7 mouse cellular contexts compared by ENCODE assay signal in the genomic region with DNA sequence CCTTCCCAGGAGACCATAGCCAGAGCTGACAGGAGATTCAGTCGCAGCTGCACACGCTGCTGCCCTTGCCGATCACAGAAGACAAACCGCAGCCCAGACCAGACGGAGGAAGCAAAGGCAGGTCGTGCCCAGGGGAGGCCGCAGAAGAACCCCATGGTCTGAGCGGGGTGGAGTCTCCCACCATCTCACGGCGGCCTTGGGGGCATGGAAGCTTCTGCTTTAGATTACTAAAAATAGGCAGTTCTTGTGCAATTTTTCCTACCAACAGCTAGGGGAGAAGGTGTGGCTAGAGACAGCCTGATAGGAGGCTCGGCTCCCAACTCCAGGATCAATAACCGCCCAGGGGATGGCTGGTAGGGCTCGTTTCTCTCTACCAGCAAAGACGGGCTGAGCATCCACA. TPM values are rescaled to one million over a fixed set of nuclear protein-coding genes. Genes with fewer than 3 reads are reported as not detected.
A peak's percentile ranks its signal among the peaks of the same experiment; 100 is the strongest.
DNase-seq lines count a peak whose midpoint lies in the region; ATAC-seq and TF ChIP-seq lines count a peak whose summit lies in the region.

No protein-coding gene starts in this region.

- H3K9ac ChIP-seq in kidney, postnatal 0 days (ENCODE audit: low read depth, low read length): 0 out of 2 replicates have a peak overlapping the region, but pooled peaks have one; percentile 18

- no peaks in the 10 kb centered on the region for H3K9me3 ChIP-seq in kidney, postnatal 0 days (replicated peaks; ENCODE audit: low read length)

- no peak for ATAC-seq in kidney, postnatal 0 days (replicated peaks; ENCODE audit: low FRiP score, low read depth)
- peak; percentile 76 for ATAC-seq in granulocyte monocyte progenitor cell, adult 5-6 weeks (replicated peaks; ENCODE audit: poor library complexity, severe bottlenecking)
- peak; percentile 81 for ATAC-seq in megakaryocyte, adult 5-6 weeks (ENCODE audit: poor library complexity, severe bottlenecking)

- H3K27me3 ChIP-seq in kidney, postnatal 0 days (ENCODE audit: insufficient read depth, low read length): no peaks in the 10 kb centered on the region
- H3K27me3 ChIP-seq in thymus, adult 2 months (ENCODE audit: control insufficient read depth, insufficient read depth, low read length): no peaks in the 10 kb centered on the region

- H3K4me1 ChIP-seq in kidney, postnatal 0 days (replicated peaks; ENCODE audit: insufficient read depth, low read length): peaks cover 31% of the 10 kb centered on the region
- H3K4me1 ChIP-seq in bone marrow, adult 2 months (ENCODE audit: control insufficient read depth, insufficient read depth, low read length): peaks cover 3% of the 10 kb centered on the region; the same call in 1 of the 2 replicates
- H3K4me1 ChIP-seq in thymus, adult 2 months (replicated peaks; ENCODE audit: control insufficient read depth, insufficient read depth, low read length): peaks cover 37% of the 10 kb centered on the region

- 62% methylated on average over 14 of the region's 14 CpGs for WGBS in kidney, postnatal 0 days
- WGBS in bone marrow, adult 2 months: 10% methylated on average over 14 of the region's 14 CpGs
- 20% methylated on average over 14 of the region's 14 CpGs for WGBS in thymus, adult 2 months

- peak overlapping the region; percentile 11; the same call in 1 of the 2 replicates for H3K4me2 ChIP-seq in kidney, postnatal 0 days (ENCODE audit: low read length)

- H3K4me3 ChIP-seq in kidney, postnatal 0 days (replicated peaks; ENCODE audit: low read depth, low read length): no peak overlapping the region
- peak overlapping the region; percentile 10 for H3K4me3 ChIP-seq in bone marrow, adult 2 months (replicated peaks; ENCODE audit: control insufficient read depth, low read depth, low read length)
- no peak overlapping the region for H3K4me3 ChIP-seq in thymus, adult 2 months (ENCODE audit: control insufficient read depth, insufficient read depth, low read length)

- peaks cover 23% of the 10 kb centered on the region for H3K36me3 ChIP-seq in kidney, postnatal 0 days (ENCODE audit: insufficient read depth, low read length)
- H3K36me3 ChIP-seq in thymus, adult 2 months (ENCODE audit: control insufficient read depth, insufficient read depth, low read length): peaks cover 42% of the 10 kb centered on the region

- no peak for DNase-seq in kidney, postnatal 0 days (ENCODE audit: low spot score)
- no peak for DNase-seq in kidney, adult 8-10 months
- DNase-seq in thymus, adult 2 months: no peak
- DNase-seq in frontal cortex, postnatal 14 days (ENCODE audit: low spot score in 2 of 2): no peak

- no peak for TF ChIP-seq POLR2A in bone marrow, adult 2 months (IDR thresholded peaks at IDR 0.05; ENCODE audit: borderline replicate concordance, control insufficient read depth, low read depth, low read length)
- TF ChIP-seq POLR2A in thymus, adult 2 months (IDR thresholded peaks at IDR 0.05; ENCODE audit: control insufficient read depth, extremely low read depth, insufficient read depth, low read length, poor library complexity): no peak

- peak overlapping the region; percentile 86 for H3K27ac ChIP-seq in kidney, postnatal 0 days
- peak overlapping the region; percentile 49 for H3K27ac ChIP-seq in bone marrow, adult 2 months (ENCODE audit: control insufficient read depth, insufficient read depth, low read depth, low read length, poor library complexity)
- no peak overlapping the region for H3K27ac ChIP-seq in thymus, adult 2 months (ENCODE audit: control insufficient read depth, insufficient read depth, low read length)

- no peak for TF ChIP-seq CTCF in kidney, postnatal 0 days (IDR thresholded peaks at IDR 0.05; ENCODE audit: low read depth)
- no peak for TF ChIP-seq CTCF in bone marrow, adult 2 months (IDR thresholded peaks at IDR 0.05; ENCODE audit: control insufficient read depth, insufficient read depth, low read length)
- no peak for TF ChIP-seq CTCF in thymus, adult 2 months (IDR thresholded peaks at IDR 0.05; ENCODE audit: borderline replicate concordance, control insufficient read depth, extremely low read depth, insufficient read depth, low read length, poor library complexity)

RNA-seq across cellular contexts. Expression of gene Tpcn1, which starts 29.7 kb away (rescaled TPM):
- polyA plus RNA-seq in kidney, postnatal 0 days (2015; fragmentation: Nextera tagmentation; extraction: Ambion mirVana): 34.6 and 35.4 TPM in 2 replicates
- 34.6 and 46.7 TPM in 2 replicates for polyA plus RNA-seq in bone marrow, adult 2 months (2011; ENCODE audit: insufficient read depth, insufficient read length, low replicate concordance, missing spikeins)
- total RNA-seq in granulocyte monocyte progenitor cell, adult 5-6 weeks (2014; fragmentation: Nextera tagmentation): 28.8 and 41.5 TPM in 2 replicates
- total RNA-seq in granulocyte monocyte progenitor cell, adult 5-6 weeks (2017): 12.7 and 14.1 TPM in 2 replicates
- 37.6 and 38.3 TPM in 2 replicates for total RNA-seq in megakaryocyte, adult 5-6 weeks (2015)
- 15.8 and 18.2 TPM in 2 replicates for total RNA-seq in megakaryocyte, adult 5-6 weeks (2017)
- 203 and 208 TPM in 2 replicates for polyA plus RNA-seq in thymus, adult 2 months (2012; rRNA removed)

RNA-seq across cellular contexts. Expression of gene Iqcd, which starts 30.1 kb away (rescaled TPM):
- 1.1 and 1.4 TPM in 2 replicates for polyA plus RNA-seq in kidney, postnatal 0 days (2015; fragmentation: Nextera tagmentation; extraction: Ambion mirVana)
- polyA plus RNA-seq in bone marrow, adult 2 months (2011; ENCODE audit: insufficient read depth, insufficient read length, low replicate concordance, missing spikeins): 3.7 and 7.2 TPM in 2 replicates
- total RNA-seq in granulocyte monocyte progenitor cell, adult 5-6 weeks (2014; fragmentation: Nextera tagmentation): not detected in 2 replicates
- total RNA-seq in granulocyte monocyte progenitor cell, adult 5-6 weeks (2017): not detected in 2 replicates
- total RNA-seq in megakaryocyte, adult 5-6 weeks (2015): 0.18 and 0.98 TPM in 2 replicates
- 0.11 and 0.45 TPM in 2 replicates for total RNA-seq in megakaryocyte, adult 5-6 weeks (2017)
- 2.8 and 3.0 TPM in 2 replicates for polyA plus RNA-seq in thymus, adult 2 months (2012; rRNA removed)

RNA-seq across cellular contexts. Expression of gene Slc8b1, which starts 47.8 kb away (rescaled TPM):
- 9.5 and 9.8 TPM in 2 replicates for polyA plus RNA-seq in kidney, postnatal 0 days (2015; fragmentation: Nextera tagmentation; extraction: Ambion mirVana)
- polyA plus RNA-seq in bone marrow, adult 2 months (2011; ENCODE audit: insufficient read depth, insufficient read length, low replicate concordance, missing spikeins): 18.8 and 45.1 TPM in 2 replicates
- 24.9 and 38.3 TPM in 2 replicates for total RNA-seq in granulocyte monocyte progenitor cell, adult 5-6 weeks (2014; fragmentation: Nextera tagmentation)
- 30.1 and 31.8 TPM in 2 replicates for total RNA-seq in granulocyte monocyte progenitor cell, adult 5-6 weeks (2017)
- total RNA-seq in megakaryocyte, adult 5-6 weeks (2015): 31.7 and 36.8 TPM in 2 replicates
- 44.1 and 60.5 TPM in 2 replicates for total RNA-seq in megakaryocyte, adult 5-6 weeks (2017)
- 21.9 and 29.1 TPM in 2 replicates for polyA plus RNA-seq in thymus, adult 2 months (2012; rRNA removed)

RNA-seq across cellular contexts. Expression of gene Rita1, which starts 53.6 kb away (rescaled TPM):
- 14.3 and 16.3 TPM in 2 replicates for polyA plus RNA-seq in kidney, postnatal 0 days (2015; fragmentation: Nextera tagmentation; extraction: Ambion mirVana)
- 1.9 and 3.4 TPM in 2 replicates for polyA plus RNA-seq in bone marrow, adult 2 months (2011; ENCODE audit: insufficient read depth, insufficient read length, low replicate concordance, missing spikeins)
- 3.0 and 5.3 TPM in 2 replicates for total RNA-seq in granulocyte monocyte progenitor cell, adult 5-6 weeks (2014; fragmentation: Nextera tagmentation)
- 1.8 and 3.9 TPM in 2 replicates for total RNA-seq in granulocyte monocyte progenitor cell, adult 5-6 weeks (2017)
- 1.5 and 3.0 TPM in 2 replicates for total RNA-seq in megakaryocyte, adult 5-6 weeks (2015)
- total RNA-seq in megakaryocyte, adult 5-6 weeks (2017): 2.2 and 3.2 TPM in 2 replicates
- polyA plus RNA-seq in thymus, adult 2 months (2012; rRNA removed): 18.8 and 20.6 TPM in 2 replicates

RNA-seq across cellular contexts. Expression of gene Ddx54, which starts 53.8 kb away (rescaled TPM):
- polyA plus RNA-seq in kidney, postnatal 0 days (2015; fragmentation: Nextera tagmentation; extraction: Ambion mirVana): 34.8 and 38.6 TPM in 2 replicates
- polyA plus RNA-seq in bone marrow, adult 2 months (2011; ENCODE audit: insufficient read depth, insufficient read length, low replicate concordance, missing spikeins): 17.2 and 32.0 TPM in 2 replicates
- 21.5 and 27.9 TPM in 2 replicates for total RNA-seq in granulocyte monocyte progenitor cell, adult 5-6 weeks (2014; fragmentation: Nextera tagmentation)
- total RNA-seq in granulocyte monocyte progenitor cell, adult 5-6 weeks (2017): 33.1 and 38.7 TPM in 2 replicates
- 7.7 and 7.9 TPM in 2 replicates for total RNA-seq in megakaryocyte, adult 5-6 weeks (2015)
- 21.3 and 22.6 TPM in 2 replicates for total RNA-seq in megakaryocyte, adult 5-6 weeks (2017)
- polyA plus RNA-seq in thymus, adult 2 months (2012; rRNA removed): 429 and 448 TPM in 2 replicates
